Mouse (Mus musculus) adrenal gland (tissue): ENCODE data around the gene Nadsyn1.

ENCODE experiments used
- intact Hi-C: fragments of 180-260 bp; cut with DNase I; formaldehyde crosslinking; loops from one replicate; pipeline ENCODE4 v1.15.1; 2025
- long read RNA-seq, 2 experiments: library from polyadenylated mRNA; unstranded; transcript quantifications; one replicate each; pipeline ENCODE4 v2.0.0; 2020; ENCODE audit warnings: borderline replicate concordance in 1 of 2; ENCODE audit not compliant: insufficient replicate concordance in 1 of 2

Nadsyn1 gene
- long read RNA-seq, experiment 1, partial matches to known transcripts = 0 of 5 reads
- long read RNA-seq, experiment 1, other reads (novel, unspliced or antisense) = 2 of 5 reads
- long read RNA-seq, experiment 2, partial matches to known transcripts = 2 of 8 reads
- long read RNA-seq, experiment 2, other reads (novel, unspliced or antisense) = 3 of 8 reads

DNA sequence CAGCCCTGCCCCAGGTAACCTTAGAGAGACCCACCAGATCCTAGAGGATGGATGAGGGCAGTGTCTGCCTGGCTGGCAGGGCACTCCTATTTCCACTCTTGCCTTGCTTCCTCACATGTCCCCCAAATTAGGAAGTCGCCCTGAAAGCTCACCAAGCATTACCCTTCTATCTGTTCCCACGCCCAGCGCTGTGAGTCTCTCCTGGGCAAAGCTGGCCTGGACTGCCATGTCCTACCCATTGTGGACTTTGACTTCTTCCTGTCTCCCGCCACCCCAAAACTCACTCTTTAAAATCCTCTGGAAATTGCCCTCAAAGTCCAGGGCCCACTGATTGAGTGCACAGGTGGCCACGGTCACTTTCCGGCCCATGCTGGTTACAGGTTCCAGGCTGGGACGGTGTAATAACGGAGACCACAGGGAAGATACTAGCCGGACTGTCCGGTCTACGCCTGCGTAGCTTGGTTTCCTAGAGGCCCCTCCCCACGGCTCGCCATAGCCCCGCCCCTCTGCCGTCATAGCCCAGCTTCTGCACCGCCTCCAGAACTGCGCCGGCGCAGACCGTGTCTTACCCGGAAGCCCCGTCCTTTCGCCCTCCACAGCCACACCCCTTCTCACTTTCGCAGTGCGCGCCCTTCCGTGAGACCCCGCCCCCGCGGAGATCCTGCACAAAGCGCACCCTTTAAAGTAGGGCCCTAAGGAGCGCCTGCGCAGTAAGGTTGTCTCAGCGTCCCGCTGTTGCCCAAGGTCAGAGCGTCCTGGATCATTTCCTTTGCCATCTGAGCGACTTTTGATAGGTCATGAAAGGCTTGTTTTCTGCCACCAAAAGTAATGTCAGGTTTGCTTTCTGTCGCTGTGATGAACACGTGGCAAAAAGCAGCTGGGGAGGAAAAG is at the start of gene Nadsyn1, which contains the start of gene Dhcr7:
TSS of gene Nadsyn1 (minus strand) at position 475 of the 891 bp plus-strand sequence.
TSS of gene Dhcr7 (plus strand) at position 771 of the 891 bp plus-strand sequence.
- intact Hi-C loops = loop anchor here (5.0 kb wide), 1 partner anchor 85 kb away; no protein-coding TSS in a partner anchor

- intact Hi-C loops = no loop called here
These were observed 46.2 kb upstream of the Nadsyn1 start for GRCm38 (mm10) chr7:143868874-143869273.

- intact Hi-C loops = no loop called here
These were observed 43.9 kb upstream of the Nadsyn1 start, which contains the start of gene Gm498 for GRCm38 (mm10) chr7:143866538-143866937. Gene Gm498 (plus strand): TSS chr7:143866838.

GRCm38 (mm10) chr7:143848768-143849482 is 26.3 kb upstream of the Nadsyn1 start:
- intact Hi-C loops = no loop called here

DNA sequence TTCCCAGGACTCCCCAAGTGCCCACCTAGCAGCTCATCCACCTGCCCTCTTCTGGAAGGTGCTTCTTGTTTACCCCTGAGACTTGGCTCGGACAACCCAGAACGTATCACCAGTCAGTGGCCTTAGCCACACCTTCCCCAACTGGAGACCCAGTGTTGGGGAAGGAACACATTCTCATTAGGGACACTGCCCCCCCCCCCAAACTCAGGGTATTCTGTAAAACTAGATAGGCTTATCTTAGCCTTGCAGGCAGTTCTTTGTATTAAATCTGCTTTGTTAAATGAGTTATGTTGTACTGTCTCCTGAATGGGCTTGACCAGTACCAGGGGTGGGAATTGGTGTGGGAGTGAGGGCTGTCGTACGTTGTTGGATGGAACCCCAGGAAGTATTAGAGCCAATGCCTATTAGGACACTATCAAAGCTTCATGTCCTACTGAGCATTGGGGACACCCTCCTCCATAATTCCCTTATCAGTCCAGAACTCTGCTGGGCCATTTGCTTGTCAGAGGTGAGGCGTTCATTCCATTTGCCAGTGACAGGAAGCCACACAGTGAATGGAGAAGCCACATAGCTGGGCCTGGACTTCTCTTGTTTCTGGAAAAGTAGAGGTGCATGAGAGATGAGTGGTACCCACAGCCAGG is 25.6 kb upstream of the Nadsyn1 start:
- intact Hi-C loops = no loop called here

DNA sequence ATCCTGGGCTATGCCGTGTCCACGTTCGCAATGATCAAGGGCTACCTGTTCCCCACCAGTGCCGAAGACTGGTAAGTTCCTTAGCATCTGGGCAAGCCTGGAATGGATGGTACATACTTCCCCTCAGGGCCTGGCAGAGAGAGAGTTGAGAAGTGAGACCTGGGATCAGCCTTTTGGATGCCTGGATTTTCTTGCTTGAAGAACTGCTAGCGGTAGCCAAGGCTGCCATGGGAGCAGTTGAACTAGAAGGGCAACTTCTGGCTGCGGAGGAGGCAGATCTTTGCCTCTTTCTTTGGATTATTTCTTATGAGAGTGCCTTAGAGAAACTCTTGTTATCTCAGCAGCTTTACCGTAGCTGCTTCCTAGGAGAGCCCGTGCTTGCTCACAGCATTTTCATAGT is 18.7 kb upstream of the Nadsyn1 start:
- intact Hi-C loops = no loop called here

DNA sequence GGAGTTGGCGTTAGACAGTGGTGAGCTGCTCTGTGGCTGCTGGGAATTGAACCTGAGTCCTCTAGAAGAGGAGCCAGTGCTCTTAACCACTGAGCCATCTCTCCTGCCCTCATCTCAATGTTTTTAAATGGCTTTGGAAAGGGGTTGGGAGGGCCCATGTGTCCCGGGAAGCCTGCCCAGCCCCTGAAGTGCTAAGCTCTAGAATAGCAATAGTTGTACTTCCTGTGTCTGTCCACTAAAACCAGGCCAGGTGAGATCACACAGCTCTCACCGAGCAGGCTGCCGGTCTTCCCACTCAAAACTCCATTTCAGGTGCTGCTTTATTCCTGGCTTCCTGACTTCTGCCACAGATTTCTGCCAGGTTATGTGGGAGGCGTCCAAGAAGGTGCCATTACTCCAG is 17.5 kb upstream of the Nadsyn1 start:
- intact Hi-C loops = no loop called here

DNA sequence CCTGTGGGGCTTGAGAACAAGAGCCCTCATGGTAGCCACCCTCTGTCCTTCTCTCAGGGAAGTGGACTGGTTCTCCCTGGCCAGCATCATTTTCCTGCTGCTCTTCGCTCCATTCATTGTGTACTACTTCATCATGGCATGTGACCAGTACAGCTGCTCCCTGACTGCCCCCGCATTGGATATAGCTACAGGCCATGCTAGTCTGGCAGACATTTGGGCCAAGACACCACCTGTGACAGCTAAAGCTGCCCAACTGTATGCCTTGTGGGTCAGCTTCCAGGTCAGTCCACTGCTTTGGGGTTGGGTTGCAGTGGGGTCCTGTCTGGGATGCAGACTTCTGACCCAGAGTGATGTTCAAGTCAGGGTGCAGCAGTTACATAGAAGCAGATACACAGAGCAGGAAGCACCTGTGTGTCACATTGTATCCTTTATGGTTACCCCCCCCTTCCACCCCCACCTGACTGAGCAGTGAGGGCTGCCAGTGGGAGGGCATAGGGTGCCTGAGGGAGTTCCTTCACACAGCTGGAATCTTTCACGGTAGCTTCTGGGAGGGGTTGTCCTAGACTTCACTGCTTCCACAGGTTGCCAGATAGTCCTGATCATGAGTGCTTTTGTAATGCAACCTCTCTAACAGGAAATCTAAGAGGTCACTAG is 15.2 kb upstream of the Nadsyn1 start:
- intact Hi-C loops = no loop called here

DNA sequence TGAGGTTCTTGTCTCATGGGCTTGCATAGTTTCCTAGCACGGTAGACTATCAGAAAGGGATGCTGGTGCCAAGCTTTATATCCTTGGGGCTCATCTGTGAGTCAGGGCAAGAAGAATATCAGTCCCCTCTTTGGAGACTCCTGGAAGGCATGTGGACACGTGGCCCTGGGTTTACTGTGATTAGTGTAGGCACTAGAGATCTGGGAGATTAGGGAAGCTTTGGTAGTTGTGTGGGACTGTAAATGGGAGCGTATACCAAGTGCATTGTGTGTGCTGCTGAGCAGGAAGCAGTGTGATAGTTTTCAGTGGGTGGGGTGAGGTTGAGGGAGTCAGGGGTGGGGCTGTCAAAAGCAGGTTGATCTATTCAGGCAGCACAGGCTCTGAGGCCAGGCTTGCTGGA is 12.3 kb upstream of the Nadsyn1 start:
- intact Hi-C loops = no loop called here

GRCm38 (mm10) chr7:143834316-143834715 is 11.7 kb upstream of the Nadsyn1 start:
- intact Hi-C loops = no loop called here

DNA sequence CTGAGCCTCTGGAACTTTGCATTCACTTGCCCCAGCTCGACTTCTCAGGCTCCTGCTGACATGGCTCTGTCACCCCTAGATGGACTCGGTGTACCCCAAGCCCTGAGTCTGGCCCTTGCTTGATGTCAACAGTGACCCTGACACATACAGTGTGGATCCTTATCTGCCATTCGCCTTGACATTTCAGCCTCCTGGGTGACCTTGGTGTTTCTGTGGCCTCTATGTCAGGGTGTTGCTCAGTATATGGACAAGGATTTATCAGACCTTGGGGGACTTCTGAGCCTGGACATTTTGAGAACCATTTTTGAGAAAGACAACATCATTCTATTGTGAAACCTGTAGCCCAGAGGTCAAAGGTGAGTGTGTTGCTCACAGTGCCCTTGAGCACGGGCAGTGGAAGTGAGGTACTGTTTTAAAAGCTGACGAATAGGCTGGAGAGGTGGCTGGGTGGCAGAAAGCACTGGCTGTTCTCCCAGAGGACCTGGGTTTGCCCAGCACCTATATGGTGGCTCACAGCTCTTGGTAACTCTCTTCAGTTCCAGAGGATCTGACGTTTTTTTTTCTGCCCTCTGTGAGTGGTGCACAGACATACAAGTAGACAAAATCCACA is 11.0 kb upstream of the Nadsyn1 start:
- intact Hi-C loops = no loop called here

GRCm38 (mm10) chr7:143832611-143833010 is 10.0 kb upstream of the Nadsyn1 start:
- intact Hi-C loops = no loop called here

DNA sequence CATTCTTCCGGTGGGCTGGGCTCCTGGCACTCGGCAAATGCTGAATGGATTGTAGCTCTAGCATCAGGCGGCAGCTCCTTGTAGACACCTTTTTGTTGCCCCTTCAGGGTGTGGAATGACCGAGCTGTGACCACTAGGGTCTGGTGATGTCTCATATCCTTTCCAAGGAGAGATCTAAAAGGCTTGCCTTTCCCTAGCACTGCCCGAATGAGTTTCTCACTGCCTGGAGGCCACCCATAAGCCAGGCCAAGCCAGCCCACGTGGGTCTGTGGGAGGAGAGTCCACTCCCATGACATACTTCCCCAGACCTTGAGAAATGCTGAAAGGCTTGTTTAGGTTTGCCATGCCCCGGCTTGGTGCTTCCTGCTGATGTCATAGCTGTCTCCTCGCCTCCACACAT is 9.5 kb upstream of the Nadsyn1 start:
- intact Hi-C loops = no loop called here

GRCm38 (mm10) chr7:143830399-143830798 is 7.8 kb upstream of the Nadsyn1 start:
- intact Hi-C loops = no loop called here

GRCm38 (mm10) chr7:143829504-143830331 is 7.1 kb upstream of the Nadsyn1 start:
- intact Hi-C loops = no loop called here

GRCm38 (mm10) chr7:143826985-143827384 is 4.3 kb upstream of the Nadsyn1 start:
- intact Hi-C loops = no loop called here

DNA sequence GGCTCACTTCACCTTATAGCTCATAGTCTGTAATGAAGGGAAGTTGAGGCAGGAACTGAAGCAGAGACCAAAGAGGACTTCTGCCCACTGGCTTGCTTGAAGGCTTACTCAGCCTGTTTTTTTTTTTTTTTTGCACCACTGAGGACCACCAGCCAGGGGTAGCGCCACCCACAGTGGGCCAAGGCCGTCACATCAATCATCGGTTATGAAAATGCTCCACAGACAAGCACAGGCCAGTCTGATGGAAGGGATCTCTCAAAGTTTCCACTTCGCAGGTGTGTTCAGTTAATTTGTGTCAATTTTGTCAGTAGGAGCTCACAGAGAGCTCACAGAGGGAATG is 587 bp upstream of the Nadsyn1 start:
- intact Hi-C loops = loop anchor here (5.0 kb wide), 1 partner anchor 84 kb away; no protein-coding TSS in a partner anchor

DNA sequence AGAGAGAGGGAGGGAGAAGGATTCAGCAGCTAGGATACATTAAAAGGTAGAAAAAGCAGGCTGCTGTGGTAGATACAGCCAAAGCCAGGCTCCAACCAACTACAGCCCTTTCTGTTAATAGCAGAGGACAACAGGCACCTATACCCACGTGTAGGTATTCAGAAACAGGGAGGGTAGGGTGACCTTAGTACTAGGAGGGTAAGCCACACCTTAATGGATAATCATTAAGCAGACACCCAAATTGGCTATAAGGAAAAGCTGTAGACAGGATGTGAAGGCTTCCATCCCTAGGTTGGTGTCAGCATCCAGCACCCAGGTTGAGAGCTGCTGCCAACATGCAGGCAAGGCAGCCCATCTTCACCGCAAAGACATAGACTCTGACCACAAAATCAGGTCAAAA is 1.4 kb downstream of the Nadsyn1 start:
- intact Hi-C loops = loop anchor here (5.0 kb wide), 1 partner anchor 86 kb away; no protein-coding TSS in a partner anchor

DNA sequence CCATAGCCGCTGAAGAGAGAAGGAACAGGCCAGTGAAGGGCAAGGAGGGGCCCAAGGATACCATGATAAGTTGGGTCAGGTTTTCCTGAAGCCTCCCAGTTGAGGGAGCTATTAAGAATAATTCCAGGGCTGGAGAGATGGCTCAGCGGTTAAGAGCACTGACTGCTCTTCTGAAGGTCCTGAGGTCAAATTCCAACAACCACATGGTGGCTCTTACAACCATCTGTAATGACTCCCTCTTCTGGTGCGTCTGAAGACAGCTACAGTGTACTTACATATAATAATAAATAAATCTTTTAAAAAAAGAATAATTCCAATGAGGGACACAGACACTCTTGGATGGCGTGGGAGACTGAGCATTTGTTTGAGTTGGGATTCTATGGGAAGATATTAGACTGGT is 3.4 kb downstream of the Nadsyn1 start:
- intact Hi-C loops = no loop called here
